Mouse (Mus musculus): ENCODE data around the gene Skap1. TPM values are rescaled to one million over a fixed set of nuclear protein-coding genes. Genes with fewer than 3 reads are reported as not detected.

Gene Skap1
- polyA plus RNA-seq, 1 experiment from 2014 or later = 7.4 TPM

DNA sequence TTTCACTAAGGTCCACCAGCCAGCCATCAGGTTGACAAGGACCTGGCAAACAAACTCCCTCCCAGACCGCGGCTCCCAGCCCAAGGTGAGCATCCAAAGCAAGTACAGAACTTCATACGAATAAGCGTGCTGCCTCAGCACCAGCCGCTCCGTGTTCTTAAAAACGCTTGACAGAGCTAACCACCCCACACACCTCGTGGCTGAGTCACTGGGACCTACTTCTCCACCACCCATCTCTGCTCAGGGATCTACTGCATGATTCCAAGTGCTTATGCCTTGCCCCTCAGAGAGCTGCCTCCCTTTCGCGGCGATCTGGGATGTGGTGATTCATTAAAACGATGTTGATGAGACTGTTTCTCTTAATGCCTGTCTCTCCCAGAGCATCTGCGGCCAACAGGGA is 213.6 kb downstream of the Skap1 start:
- Histone ChIP-seq H3K4me1 (ENCODE audit: control insufficient read depth, insufficient read depth, low read depth, low read length) (no peaks in the 10 kb centered on the region), H3K27ac (ENCODE audit: low read depth, low read length) (no peak overlapping the region), H3K4me2 (ENCODE audit: low read length) (no peak overlapping the region), H3K9me3 (ENCODE audit: control insufficient read depth, low read length) (no peaks in the 10 kb centered on the region), H3K9ac (ENCODE audit: low read depth, low read length) (no peak overlapping the region), H3K36me3 (ENCODE audit: control insufficient read depth, insufficient read depth, low read length) (no peaks in the 10 kb centered on the region), H3K4me3 (ENCODE audit: low read length) (no peak overlapping the region), H3K27me3 (replicated peaks; ENCODE audit: control insufficient read depth, insufficient read depth, low read length) (no peaks in the 10 kb centered on the region)
- no peak for ATAC-seq
- WGBS = 87% methylated on average over 13 of the region's 13 CpGs

DNA sequence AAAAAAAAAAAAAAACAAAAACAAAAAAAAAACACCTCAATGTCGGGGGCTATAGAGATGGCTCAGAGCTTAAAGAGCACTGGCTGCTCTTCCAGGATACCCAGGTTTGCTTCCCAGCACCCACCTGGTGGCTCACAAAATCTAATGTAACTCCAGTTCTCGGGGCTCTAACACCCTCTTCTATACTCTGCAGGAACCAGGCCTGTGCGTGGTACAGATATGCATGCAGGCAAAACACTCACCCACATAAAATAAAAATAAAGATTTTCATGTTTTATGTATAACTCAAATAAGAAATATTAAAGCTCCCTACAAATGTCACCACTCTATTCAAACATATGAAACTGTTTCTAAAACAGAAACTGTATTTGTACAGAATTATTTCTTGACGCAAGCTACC is 214.6 kb downstream of the Skap1 start:
- Histone ChIP-seq H3K4me2 (ENCODE audit: low read length) (no peak overlapping the region), H3K4me1 (ENCODE audit: control insufficient read depth, insufficient read depth, low read depth, low read length) (no peaks in the 10 kb centered on the region), H3K27ac (ENCODE audit: low read depth, low read length) (no peak overlapping the region), H3K9me3 (ENCODE audit: control insufficient read depth, low read length) (no peaks in the 10 kb centered on the region), H3K9ac (ENCODE audit: low read depth, low read length) (no peak overlapping the region), H3K27me3 (replicated peaks; ENCODE audit: control insufficient read depth, insufficient read depth, low read length) (no peaks in the 10 kb centered on the region), H3K4me3 (ENCODE audit: low read length) (no peak overlapping the region), H3K36me3 (ENCODE audit: control insufficient read depth, insufficient read depth, low read length) (no peaks in the 10 kb centered on the region)
- no peak for ATAC-seq
- WGBS = 86% methylated on average over 4 of the region's 4 CpGs

DNA sequence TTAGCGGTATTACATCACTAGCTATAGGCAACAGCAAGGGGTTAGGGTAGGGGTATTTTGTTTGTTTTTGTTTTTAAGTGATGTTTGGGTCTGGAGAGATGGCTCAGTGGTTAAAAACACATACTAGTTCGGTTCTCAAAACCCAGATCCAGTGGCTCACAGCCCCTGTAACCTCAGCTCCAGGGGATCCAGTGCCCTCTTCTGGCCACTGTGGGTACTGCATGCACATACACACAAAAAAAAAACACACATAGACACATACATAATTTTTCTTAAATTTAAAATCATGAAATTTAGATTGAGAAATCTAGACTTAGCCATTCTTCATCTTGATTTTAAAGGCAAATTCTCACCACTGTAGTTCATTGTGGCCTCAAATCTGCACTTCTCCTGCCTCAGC is 221.0 kb downstream of the Skap1 start:
- Histone ChIP-seq H3K4me3 (ENCODE audit: low read length) (no peak overlapping the region), H3K36me3 (ENCODE audit: control insufficient read depth, insufficient read depth, low read length) (no peaks in the 10 kb centered on the region), H3K27ac (ENCODE audit: low read depth, low read length) (no peak overlapping the region), H3K4me1 (ENCODE audit: control insufficient read depth, insufficient read depth, low read depth, low read length) (no peaks in the 10 kb centered on the region), H3K9me3 (ENCODE audit: control insufficient read depth, low read length) (no peaks in the 10 kb centered on the region), H3K27me3 (replicated peaks; ENCODE audit: control insufficient read depth, insufficient read depth, low read length) (no peaks in the 10 kb centered on the region), H3K9ac (ENCODE audit: low read depth, low read length) (no peak overlapping the region), H3K4me2 (ENCODE audit: low read length) (no peak overlapping the region)
- 85% methylated on average over 2 of the region's 2 CpGs for WGBS
- ATAC-seq = no peak

DNA sequence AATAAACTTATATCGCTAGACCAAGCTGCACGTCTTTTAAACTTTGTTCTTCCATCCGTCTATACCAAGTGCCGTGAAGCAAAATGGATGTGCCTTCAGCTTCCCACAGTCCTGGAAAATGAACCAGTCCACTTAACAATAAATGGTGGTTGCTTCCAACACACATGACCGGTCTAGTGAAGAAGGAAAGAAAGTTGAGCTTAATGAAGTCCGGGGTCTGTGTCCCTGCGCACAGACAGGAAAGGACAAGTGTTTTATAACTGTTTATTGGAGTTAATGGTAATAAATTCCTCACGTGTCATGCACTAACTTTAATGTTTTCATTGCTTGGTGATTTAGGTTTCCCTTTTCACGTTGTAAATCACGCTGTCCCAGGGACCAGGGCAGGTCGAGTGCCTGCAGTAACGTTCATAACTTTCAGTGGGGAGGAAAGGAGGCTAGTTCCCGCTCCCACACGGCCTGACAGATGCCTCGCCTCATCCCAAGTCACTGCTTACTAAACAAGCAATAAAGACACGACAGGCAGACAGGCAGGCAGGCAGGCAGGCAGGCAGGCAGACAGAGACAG is 222.4 kb downstream of the Skap1 start:
- Histone ChIP-seq H3K9ac (ENCODE audit: low read depth, low read length) (no peak overlapping the region), H3K27ac (ENCODE audit: low read depth, low read length) (no peak overlapping the region)
- 68% methylated on average over 16 of the region's 16 CpGs for WGBS

DNA sequence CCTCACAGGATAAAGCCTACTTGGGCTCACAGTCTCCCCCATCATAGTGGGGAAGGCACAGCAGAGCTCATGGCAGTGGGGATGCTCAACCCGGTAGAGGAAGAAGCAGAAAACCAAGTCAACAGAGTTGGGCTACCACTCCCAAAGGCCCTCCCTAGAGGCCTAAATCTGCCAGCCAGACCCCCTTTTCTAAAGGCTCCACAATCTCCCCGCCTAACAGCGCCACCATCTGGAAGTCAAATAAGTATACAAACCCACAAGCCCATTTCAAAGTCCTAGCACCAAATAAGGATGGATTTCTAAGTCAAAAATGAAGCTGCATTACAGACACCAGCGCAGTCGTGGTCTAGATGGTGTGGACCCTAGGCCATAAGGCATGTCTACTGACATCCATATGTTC is 227.9 kb downstream of the Skap1 start:
- Histone ChIP-seq H3K9me3 (ENCODE audit: control insufficient read depth, low read length) (no peaks in the 10 kb centered on the region), H3K9ac (ENCODE audit: low read depth, low read length) (no peak overlapping the region), H3K4me3 (ENCODE audit: low read length) (no peak overlapping the region), H3K4me2 (ENCODE audit: low read length) (no peak overlapping the region), H3K27ac (ENCODE audit: low read depth, low read length) (no peak overlapping the region), H3K27me3 (replicated peaks; ENCODE audit: control insufficient read depth, insufficient read depth, low read length) (no peaks in the 10 kb centered on the region), H3K4me1 (ENCODE audit: control insufficient read depth, insufficient read depth, low read depth, low read length) (peaks cover 7% of the 10 kb centered on the region), H3K36me3 (ENCODE audit: control insufficient read depth, insufficient read depth, low read length) (no peaks in the 10 kb centered on the region)
- 86% methylated on average over 5 of the region's 5 CpGs for WGBS
- no peak for ATAC-seq

More for the DNA sequence above, 222.4 kb downstream of the Skap1 start:
- H3K4me3 ChIP-seq (ENCODE audit: low read length) = no peak overlapping the region
- H3K27me3 ChIP-seq (replicated peaks; ENCODE audit: control insufficient read depth, insufficient read depth, low read length) = no peaks in the 10 kb centered on the region
- no peak overlapping the region for H3K4me2 ChIP-seq (ENCODE audit: low read length)
- H3K36me3 ChIP-seq (ENCODE audit: control insufficient read depth, insufficient read depth, low read length) = no peaks in the 10 kb centered on the region
- H3K9me3 ChIP-seq (ENCODE audit: control insufficient read depth, low read length) = no peaks in the 10 kb centered on the region
- ATAC-seq = no peak
- no peaks in the 10 kb centered on the region for H3K4me1 ChIP-seq (ENCODE audit: control insufficient read depth, insufficient read depth, low read depth, low read length)

DNA sequence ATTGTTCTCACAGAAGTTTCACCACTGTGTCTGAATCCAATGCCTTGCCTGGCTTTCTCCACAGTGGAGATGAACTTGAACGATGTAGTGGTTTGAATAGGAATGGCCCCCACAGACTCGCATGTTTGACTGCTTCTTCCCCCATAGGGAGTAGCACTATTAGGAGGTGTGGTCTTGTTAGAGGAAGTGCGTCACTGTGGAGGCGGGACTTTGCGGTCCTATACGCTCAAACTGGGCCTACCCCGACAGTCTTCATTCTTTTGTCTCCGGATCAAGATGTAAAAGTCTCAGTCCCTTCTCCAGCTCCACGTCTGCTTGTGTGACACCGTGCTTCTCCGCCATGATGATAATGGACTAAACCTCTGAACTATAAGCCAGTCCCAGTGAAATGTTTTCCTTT is 229.0 kb downstream of the Skap1 start:
- peaks cover 7% of the 10 kb centered on the region for H3K4me1 ChIP-seq (ENCODE audit: control insufficient read depth, insufficient read depth, low read depth, low read length)
- H3K27me3 ChIP-seq (replicated peaks; ENCODE audit: control insufficient read depth, insufficient read depth, low read length) = no peaks in the 10 kb centered on the region
- ATAC-seq = no peak
- WGBS = 93% methylated on average over 11 of the region's 11 CpGs
- no peaks in the 10 kb centered on the region for H3K9me3 ChIP-seq (ENCODE audit: control insufficient read depth, low read length)
- H3K27ac ChIP-seq (ENCODE audit: low read depth, low read length) = no peak overlapping the region
- H3K9ac ChIP-seq (ENCODE audit: low read depth, low read length) = no peak overlapping the region
- no peaks in the 10 kb centered on the region for H3K36me3 ChIP-seq (ENCODE audit: control insufficient read depth, insufficient read depth, low read length)
- H3K4me3 ChIP-seq (ENCODE audit: low read length) = no peak overlapping the region
- no peak overlapping the region for H3K4me2 ChIP-seq (ENCODE audit: low read length)

DNA sequence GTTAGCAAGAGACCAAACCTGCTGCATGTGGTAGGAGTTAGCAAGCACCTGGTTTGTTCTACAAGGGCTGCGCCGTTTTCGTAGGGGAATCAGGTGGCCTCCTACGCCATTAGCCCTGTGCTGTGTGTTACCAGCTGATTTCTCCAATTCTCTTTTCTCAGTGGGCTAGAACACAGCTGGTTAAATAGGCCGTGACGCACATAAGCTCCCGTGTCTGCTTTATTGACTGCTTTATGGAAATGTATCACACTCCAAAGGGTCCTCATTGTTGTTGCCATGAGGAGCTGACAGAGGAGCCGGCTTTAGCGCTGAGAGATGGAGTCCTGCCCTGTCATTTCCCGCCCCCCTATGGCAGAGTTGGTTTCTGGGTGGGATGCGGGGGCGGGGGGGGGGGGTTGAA is 230.4 kb downstream of the Skap1 start:
- ATAC-seq = no peak
- no peak overlapping the region for H3K4me3 ChIP-seq (ENCODE audit: low read length)
- H3K36me3 ChIP-seq (ENCODE audit: control insufficient read depth, insufficient read depth, low read length) = no peaks in the 10 kb centered on the region
- peaks cover 7% of the 10 kb centered on the region for H3K4me1 ChIP-seq (ENCODE audit: control insufficient read depth, insufficient read depth, low read depth, low read length)
- no peaks in the 10 kb centered on the region for H3K9me3 ChIP-seq (ENCODE audit: control insufficient read depth, low read length)
- H3K9ac ChIP-seq (ENCODE audit: low read depth, low read length) = no peak overlapping the region
- 28% methylated on average over 11 of the region's 12 CpGs for WGBS
- H3K4me2 ChIP-seq (ENCODE audit: low read length) = 0 out of 2 replicates have a peak overlapping the region, but pooled peaks have one; percentile 19
- H3K27ac ChIP-seq (ENCODE audit: low read depth, low read length) = 0 out of 2 replicates have a peak overlapping the region, but pooled peaks have one; percentile 29
- no peaks in the 10 kb centered on the region for H3K27me3 ChIP-seq (replicated peaks; ENCODE audit: control insufficient read depth, insufficient read depth, low read length)

DNA sequence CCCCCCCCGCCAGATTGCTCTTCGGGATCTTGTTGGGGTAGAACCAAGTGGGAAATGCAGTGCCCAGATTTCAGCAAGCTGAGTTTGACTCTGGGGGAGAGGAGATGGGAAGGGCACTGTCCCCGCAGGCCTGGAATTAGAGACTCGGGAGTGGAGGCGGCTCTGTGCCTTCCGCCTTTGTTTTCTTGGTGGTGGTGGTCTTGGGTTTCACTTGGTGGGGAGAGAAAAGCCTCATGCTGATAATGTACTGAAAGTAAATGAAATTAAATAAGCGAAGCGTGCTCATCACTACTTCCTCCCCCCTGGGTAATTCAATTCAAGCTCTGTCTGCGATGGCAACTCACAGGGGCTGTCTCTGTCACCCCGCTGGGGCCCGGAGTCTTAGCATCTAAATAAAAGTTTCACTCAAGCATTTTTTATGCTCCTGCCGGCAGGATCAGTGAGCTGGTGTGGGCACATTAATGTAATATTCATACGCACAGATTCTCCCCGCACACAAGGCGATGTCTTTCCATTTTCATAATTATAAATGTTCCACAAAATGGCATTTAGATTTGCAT is 231.9 kb downstream of the Skap1 start:
- Histone ChIP-seq H3K4me3 (ENCODE audit: low read length) (no peak overlapping the region), H3K36me3 (ENCODE audit: control insufficient read depth, insufficient read depth, low read length) (no peaks in the 10 kb centered on the region), H3K27ac (ENCODE audit: low read depth, low read length) (peak overlapping the region; percentile 31; the same call in 1 of the 2 replicates), H3K27me3 (replicated peaks; ENCODE audit: control insufficient read depth, insufficient read depth, low read length) (no peaks in the 10 kb centered on the region), H3K9me3 (ENCODE audit: control insufficient read depth, low read length) (no peaks in the 10 kb centered on the region), H3K4me2 (ENCODE audit: low read length) (peak overlapping the region; percentile 27; the same call in 1 of the 2 replicates), H3K4me1 (ENCODE audit: control insufficient read depth, insufficient read depth, low read depth, low read length) (peaks cover 7% of the 10 kb centered on the region), H3K9ac (ENCODE audit: low read depth, low read length) (no peak overlapping the region)
- WGBS = 23% methylated on average over 15 of the region's 15 CpGs
- ATAC-seq = no peak

DNA sequence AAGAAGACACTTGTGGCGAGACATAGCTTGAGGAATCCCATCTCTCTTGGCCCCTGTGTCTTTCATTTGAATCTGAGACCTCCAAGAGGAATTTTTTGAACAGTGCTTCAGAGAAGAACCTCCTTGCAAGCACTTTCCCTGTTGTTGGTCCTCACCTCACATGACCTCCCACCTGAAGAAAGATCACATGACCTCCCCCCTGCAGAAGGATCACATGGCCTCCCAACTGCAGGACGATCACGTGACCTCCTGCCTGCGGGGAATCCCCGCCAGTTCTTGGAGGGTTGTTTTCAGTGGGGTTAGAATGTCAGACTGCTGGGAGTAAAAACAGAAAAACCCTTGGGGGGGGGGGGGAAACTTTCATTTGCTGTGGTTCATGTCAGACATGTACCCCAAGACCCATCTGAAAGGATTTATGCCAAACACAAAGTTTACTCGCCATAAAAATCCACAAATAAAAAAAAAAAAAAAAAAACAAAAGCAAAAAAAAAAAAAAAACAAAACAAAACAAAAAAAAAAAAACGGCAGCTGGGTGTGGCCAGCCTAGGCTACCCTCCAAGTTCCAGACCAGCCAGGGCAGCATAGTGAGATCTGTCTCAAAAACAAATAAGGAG is 232.6 kb downstream of the Skap1 start:
- Histone ChIP-seq H3K27me3 (replicated peaks; ENCODE audit: control insufficient read depth, insufficient read depth, low read length) (no peaks in the 10 kb centered on the region), H3K4me2 (ENCODE audit: low read length) (no peak overlapping the region), H3K9ac (ENCODE audit: low read depth, low read length) (no peak overlapping the region), H3K4me3 (ENCODE audit: low read length) (no peak overlapping the region), H3K27ac (ENCODE audit: low read depth, low read length) (no peak overlapping the region), H3K4me1 (ENCODE audit: control insufficient read depth, insufficient read depth, low read depth, low read length) (peaks cover 7% of the 10 kb centered on the region), H3K36me3 (ENCODE audit: control insufficient read depth, insufficient read depth, low read length) (no peaks in the 10 kb centered on the region), H3K9me3 (ENCODE audit: control insufficient read depth, low read length) (no peaks in the 10 kb centered on the region)
- no peak for ATAC-seq
- WGBS = 18% methylated on average over 7 of the region's 7 CpGs
